Mouse (Mus musculus): Measurements from ENCODE around the gene Gm38392. TPM values are rescaled to one million over a fixed set of nuclear protein-coding genes. Genes with fewer than 3 reads are reported as not detected.
A peak's percentile ranks its signal among the peaks of the same experiment; 100 is the strongest.

The Gm38392 gene
- polyA plus RNA-seq, 1 experiment from 2014 or later, result not detected

DNA sequence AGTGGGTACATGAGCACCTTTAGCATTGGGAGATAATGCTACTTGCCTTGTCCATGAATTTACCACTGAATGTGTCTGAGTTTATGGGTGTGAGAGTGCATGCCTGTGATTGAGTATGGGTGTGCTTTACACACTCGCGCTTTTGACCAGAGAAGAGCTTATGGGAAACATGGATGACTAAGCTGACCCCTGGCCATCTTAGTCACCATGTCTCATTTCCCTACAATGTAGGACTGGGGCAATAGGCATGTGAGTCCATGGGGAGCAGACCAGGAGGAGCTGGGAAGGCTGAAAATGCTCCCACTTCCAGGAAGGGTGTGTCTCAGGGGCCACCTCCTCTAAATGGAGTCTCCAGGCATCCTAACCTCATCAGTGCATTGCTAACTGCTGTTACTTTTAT is 76.9 kb downstream of the Gm38392 start:
- H3K9me3 ChIP-seq (replicated peaks), result no peaks in the 10 kb centered on the region
- H3K9ac ChIP-seq, result peak overlapping the region; percentile 100
- 0 out of 2 replicates have a peak, but pooled peaks cover 9% of the 10 kb centered on the region for H3K27me3 ChIP-seq
- WGBS, result 33% methylated on average over 2 of the region's 2 CpGs
- H3K4me3 ChIP-seq, result peak overlapping the region; percentile 96
- ATAC-seq, result no peak
- H3K36me3 ChIP-seq (ENCODE audit: poor library complexity, severe bottlenecking), result peaks cover 43% of the 10 kb centered on the region
- peak overlapping the region; percentile 88 for H3K4me2 ChIP-seq
- peaks cover 56% of the 10 kb centered on the region for H3K4me1 ChIP-seq
- peak overlapping the region; percentile 100 for H3K27ac ChIP-seq

GRCm38 (mm10) chr3:88209306-88209705 is 77.7 kb downstream of the Gm38392 start:
- Histone ChIP-seq H3K4me1 (peaks cover 64% of the 10 kb centered on the region), H3K27me3 (0 out of 2 replicates have a peak, but pooled peaks cover 9% of the 10 kb centered on the region)
- 1% methylated on average over 6 of the region's 6 CpGs for WGBS

DNA sequence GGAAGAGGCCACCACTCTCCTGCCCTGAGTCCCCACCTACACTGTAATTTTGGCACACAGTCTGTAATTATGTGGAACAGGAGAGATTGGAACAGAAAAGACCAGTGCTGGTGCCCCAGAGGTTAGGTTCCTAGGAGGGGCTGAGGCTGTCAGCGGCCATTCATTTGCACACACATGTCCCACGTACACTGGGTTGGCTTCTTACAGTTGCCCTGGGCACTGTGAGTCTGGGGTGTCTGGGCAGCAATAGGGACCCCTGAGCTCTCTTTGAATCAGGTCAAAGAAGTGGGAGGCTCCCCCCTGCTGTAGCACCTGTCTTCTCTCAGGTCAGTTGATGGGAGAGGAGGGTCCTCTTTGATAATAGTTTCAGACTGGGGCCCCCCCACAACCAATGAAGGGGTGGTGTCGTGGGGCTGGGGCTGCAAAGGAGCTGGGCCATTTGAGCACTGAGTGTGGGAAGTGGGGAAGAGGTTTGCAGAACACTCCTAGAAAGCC is 78.7 kb downstream of the Gm38392 start:
- peak overlapping the region; percentile 100 for H3K9ac ChIP-seq
- peak overlapping the region; percentile 100 for H3K27ac ChIP-seq
- 0 out of 2 replicates have a peak, but pooled peaks cover 7% of the 10 kb centered on the region for H3K27me3 ChIP-seq
- peaks cover 67% of the 10 kb centered on the region for H3K4me1 ChIP-seq
- no peak for ATAC-seq
- WGBS, result 3% methylated on average over 3 of the region's 3 CpGs
- H3K4me2 ChIP-seq, result peak overlapping the region; percentile 88
- peaks cover 33% of the 10 kb centered on the region for H3K36me3 ChIP-seq (ENCODE audit: poor library complexity, severe bottlenecking)
- H3K4me3 ChIP-seq, result peak overlapping the region; percentile 96
- no peaks in the 10 kb centered on the region for H3K9me3 ChIP-seq (replicated peaks)

More at GRCm38 (mm10) chr3:88209306-88209705, 77.7 kb downstream of the Gm38392 start:
- Histone ChIP-seq H3K4me2 (peak overlapping the region; percentile 88), H3K9ac (peak overlapping the region; percentile 100), H3K36me3 (ENCODE audit: poor library complexity, severe bottlenecking) (peaks cover 35% of the 10 kb centered on the region), H3K27ac (peak overlapping the region; percentile 100), H3K9me3 (replicated peaks) (no peaks in the 10 kb centered on the region), H3K4me3 (peak overlapping the region; percentile 96)
- ATAC-seq, result no peak

- ATAC-seq, result no peak; the same call in 1 of the 2 replicates
- 0 out of 2 replicates have a peak, but pooled peaks cover 3% of the 10 kb centered on the region for H3K27me3 ChIP-seq
These were observed 79.4 kb downstream of the Gm38392 start for GRCm38 (mm10) chr3:88207451-88208100.

DNA sequence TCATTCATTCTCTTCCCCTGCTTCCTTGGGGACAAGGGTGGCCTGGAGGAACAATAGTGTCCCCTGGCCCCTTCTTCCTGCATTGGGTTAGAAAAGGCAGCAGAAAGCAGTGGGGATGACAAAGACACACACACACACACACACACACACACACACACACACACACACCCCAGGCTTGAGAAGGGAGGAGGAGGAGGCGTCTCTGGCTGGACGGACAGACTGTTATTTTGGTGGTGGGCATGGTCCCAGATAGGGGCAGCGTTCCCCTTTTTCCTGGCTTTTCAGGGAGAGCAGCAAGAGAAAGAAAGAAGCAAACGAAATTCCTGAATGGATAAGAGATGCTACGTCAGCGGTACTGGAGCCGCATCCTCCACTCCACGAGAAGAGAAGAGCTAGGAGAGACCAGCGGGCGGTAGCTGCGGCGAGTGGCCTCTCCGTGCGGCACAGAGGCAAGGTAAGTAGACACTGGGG is 80.1 kb downstream of the Gm38392 start:
- Histone ChIP-seq H3K9ac (peak overlapping the region; percentile 100), H3K4me3 (peak overlapping the region; percentile 96), H3K27ac (peak overlapping the region; percentile 100), H3K27me3 (0 out of 2 replicates have a peak, but pooled peaks cover 2% of the 10 kb centered on the region), H3K36me3 (ENCODE audit: poor library complexity, severe bottlenecking) (peaks cover 22% of the 10 kb centered on the region), H3K4me1 (peaks cover 69% of the 10 kb centered on the region), H3K4me2 (peak overlapping the region; percentile 88), H3K9me3 (replicated peaks) (no peaks in the 10 kb centered on the region)
- WGBS, result 0% methylated on average over 14 of the region's 14 CpGs
- peak; percentile 20 for ATAC-seq

More at GRCm38 (mm10) chr3:88207451-88208100, 79.4 kb downstream of the Gm38392 start:
- H3K9me3 ChIP-seq (replicated peaks), result no peaks in the 10 kb centered on the region
- H3K27ac ChIP-seq, result peak overlapping the region; percentile 100
- under 1% methylated on average over 15 of the region's 15 CpGs for WGBS
- peak overlapping the region; percentile 100 for H3K9ac ChIP-seq
- H3K36me3 ChIP-seq (ENCODE audit: poor library complexity, severe bottlenecking), result peaks cover 28% of the 10 kb centered on the region
- H3K4me1 ChIP-seq, result peaks cover 69% of the 10 kb centered on the region
- H3K4me2 ChIP-seq, result peak overlapping the region; percentile 88
- H3K4me3 ChIP-seq, result peak overlapping the region; percentile 96

GRCm38 (mm10) chr3:88206500-88206899 is 80.5 kb downstream of the Gm38392 start:
- H3K36me3 ChIP-seq (ENCODE audit: poor library complexity, severe bottlenecking), result peaks cover 19% of the 10 kb centered on the region
- H3K4me2 ChIP-seq, result peak overlapping the region; percentile 88
- peak overlapping the region; percentile 100 for H3K27ac ChIP-seq
- WGBS, result 3% methylated on average over 3 of the region's 3 CpGs
- H3K9ac ChIP-seq, result peak overlapping the region; percentile 100
- peak overlapping the region; percentile 96 for H3K4me3 ChIP-seq
- H3K9me3 ChIP-seq (replicated peaks), result no peaks in the 10 kb centered on the region
- ATAC-seq, result peak; percentile 7; the same call in 1 of the 2 replicates
- peaks cover 69% of the 10 kb centered on the region for H3K4me1 ChIP-seq
- H3K27me3 ChIP-seq, result no peaks in the 10 kb centered on the region; the same call in 1 of the 2 replicates

- ATAC-seq, result peak; percentile 75
- Histone ChIP-seq H3K4me3 (peak overlapping the region; percentile 96), H3K4me2 (peak overlapping the region; percentile 88), H3K27ac (peak overlapping the region; percentile 100), H3K27me3 (no peaks in the 10 kb centered on the region; the same call in 1 of the 2 replicates), H3K4me1 (peaks cover 69% of the 10 kb centered on the region), H3K9me3 (replicated peaks) (no peaks in the 10 kb centered on the region), H3K9ac (peak overlapping the region; percentile 100), H3K36me3 (ENCODE audit: poor library complexity, severe bottlenecking) (peaks cover 14% of the 10 kb centered on the region)
- 0% methylated on average over 8 of the region's 8 CpGs for WGBS
These were observed 81.2 kb downstream of the Gm38392 start for GRCm38 (mm10) chr3:88205563-88206491.

DNA sequence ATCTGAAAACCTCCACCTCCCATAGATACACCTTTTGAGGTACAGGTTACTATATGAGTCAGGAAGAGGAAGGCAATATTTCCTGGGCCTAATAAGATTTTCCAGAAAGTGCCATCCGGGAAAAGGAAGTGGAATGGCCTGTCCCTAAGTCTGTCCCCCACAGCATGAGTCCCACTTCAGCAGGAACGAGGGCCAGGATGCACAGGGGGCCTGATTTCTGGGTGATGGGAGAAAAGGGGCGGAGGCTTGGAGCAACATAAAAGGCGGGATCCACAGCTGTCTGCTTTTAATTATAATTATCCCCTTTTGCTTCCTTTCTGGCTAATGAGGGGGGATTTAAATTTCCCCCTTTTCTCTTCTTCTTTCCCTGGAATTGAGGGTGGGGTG is 81.8 kb downstream of the Gm38392 start:
- Histone ChIP-seq H3K27me3 (no peaks in the 10 kb centered on the region; the same call in 1 of the 2 replicates), H3K36me3 (ENCODE audit: poor library complexity, severe bottlenecking) (peaks cover 7% of the 10 kb centered on the region), H3K4me1 (peaks cover 69% of the 10 kb centered on the region), H3K9me3 (replicated peaks) (no peaks in the 10 kb centered on the region), H3K4me3 (peak overlapping the region; percentile 96), H3K4me2 (peak overlapping the region; percentile 88), H3K9ac (peak overlapping the region; percentile 100), H3K27ac (peak overlapping the region; percentile 100)
- WGBS, result 2% methylated on average over 4 of the region's 4 CpGs
- peak; percentile 55 for ATAC-seq

DNA sequence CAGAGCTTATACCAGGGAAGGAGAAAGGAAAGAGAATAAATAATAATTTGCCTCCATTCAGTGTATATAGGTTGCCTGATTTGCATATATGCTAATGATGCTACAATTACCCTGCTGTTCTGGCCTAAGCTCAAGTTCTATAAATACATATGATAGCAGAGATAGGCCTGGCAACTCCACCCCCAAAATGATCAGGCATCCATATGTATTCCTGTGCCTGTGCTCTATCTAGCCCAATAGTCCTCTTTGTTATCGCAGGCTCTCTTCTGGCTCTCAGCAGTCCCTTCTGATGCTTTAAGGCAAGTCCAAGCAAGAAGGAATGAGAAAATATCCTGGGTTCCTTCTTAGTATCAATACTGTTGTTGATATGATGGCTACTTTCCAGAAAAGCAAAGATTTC is 82.3 kb downstream of the Gm38392 start:
- Histone ChIP-seq H3K9me3 (replicated peaks) (no peaks in the 10 kb centered on the region), H3K27ac (peak overlapping the region; percentile 100), H3K4me1 (peaks cover 65% of the 10 kb centered on the region), H3K27me3 (no peaks in the 10 kb centered on the region; the same call in 1 of the 2 replicates), H3K36me3 (ENCODE audit: poor library complexity, severe bottlenecking) (peaks cover 3% of the 10 kb centered on the region), H3K4me2 (peak overlapping the region; percentile 88), H3K9ac (peak overlapping the region; percentile 100), H3K4me3 (peak overlapping the region; percentile 96)
- WGBS, result 0% methylated on average over 1 of the region's 1 CpGs
- peak; percentile 33 for ATAC-seq

DNA sequence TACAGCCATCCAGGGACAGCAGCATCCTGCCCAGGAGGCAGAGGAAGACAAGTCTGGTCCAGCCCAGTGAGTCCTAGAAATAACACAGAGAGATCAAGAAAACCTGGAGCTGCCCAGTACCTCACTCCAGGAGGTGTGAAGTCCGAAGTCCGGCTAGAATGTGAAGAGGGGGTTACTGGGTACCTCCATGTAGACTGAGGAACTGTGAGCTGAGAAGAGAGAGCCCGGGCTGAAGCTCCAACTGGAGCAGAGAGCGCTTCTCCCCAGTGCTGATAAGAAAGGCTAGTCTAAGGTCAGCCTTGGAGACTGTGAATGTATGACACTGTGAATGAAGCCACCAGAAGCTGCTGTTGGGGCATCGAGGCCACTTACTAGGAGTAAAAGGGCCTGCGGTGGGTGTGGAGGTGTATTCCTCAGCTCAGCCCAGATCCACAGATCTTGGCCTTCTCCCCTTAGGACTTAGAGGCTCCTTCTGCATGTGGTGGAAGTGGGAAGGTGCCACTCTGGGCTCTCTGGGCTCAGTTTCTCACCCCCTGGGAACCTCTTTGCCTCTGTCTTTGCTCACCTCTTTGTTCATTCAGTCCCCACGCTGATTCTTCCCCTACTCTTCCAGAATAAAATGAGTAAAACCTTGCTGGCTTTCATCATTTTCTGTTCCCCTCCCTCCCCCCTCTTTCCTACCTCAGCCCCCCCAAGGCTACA is 82.9 kb downstream of the Gm38392 start:
- Histone ChIP-seq H3K4me2 (peak overlapping the region; percentile 88), H3K9ac (peak overlapping the region; percentile 100), H3K4me1 (peaks cover 70% of the 10 kb centered on the region), H3K4me3 (peak overlapping the region; percentile 62), H3K27me3 (no peaks in the 10 kb centered on the region; the same call in 1 of the 2 replicates), H3K27ac (peak overlapping the region; percentile 100), H3K36me3 (ENCODE audit: poor library complexity, severe bottlenecking) (no peaks in the 10 kb centered on the region), H3K9me3 (replicated peaks) (no peaks in the 10 kb centered on the region)
- WGBS, result 3% methylated on average over 7 of the region's 7 CpGs
- no peak for ATAC-seq

- ATAC-seq, result no peak
- peak overlapping the region; percentile 62 for H3K4me3 ChIP-seq
These were observed 83.6 kb downstream of the Gm38392 start for GRCm38 (mm10) chr3:88203456-88203855.

More at GRCm38 (mm10) chr3:88203456-88203855, 83.6 kb downstream of the Gm38392 start:
- no peaks in the 10 kb centered on the region; the same call in 1 of the 2 replicates for H3K27me3 ChIP-seq
- H3K27ac ChIP-seq, result peak overlapping the region; percentile 100
- H3K9ac ChIP-seq, result peak overlapping the region; percentile 100
- H3K9me3 ChIP-seq (replicated peaks), result no peaks in the 10 kb centered on the region
- H3K4me1 ChIP-seq, result peaks cover 77% of the 10 kb centered on the region
- no peaks in the 10 kb centered on the region for H3K36me3 ChIP-seq (ENCODE audit: poor library complexity, severe bottlenecking)
- 8% methylated on average over 5 of the region's 5 CpGs for WGBS
- H3K4me2 ChIP-seq, result peak overlapping the region; percentile 88

All from forebrain, embryonic 13.5 days (tissue).